Mouse (Mus musculus): ENCODE results near the gene Tbl3.

DNA sequence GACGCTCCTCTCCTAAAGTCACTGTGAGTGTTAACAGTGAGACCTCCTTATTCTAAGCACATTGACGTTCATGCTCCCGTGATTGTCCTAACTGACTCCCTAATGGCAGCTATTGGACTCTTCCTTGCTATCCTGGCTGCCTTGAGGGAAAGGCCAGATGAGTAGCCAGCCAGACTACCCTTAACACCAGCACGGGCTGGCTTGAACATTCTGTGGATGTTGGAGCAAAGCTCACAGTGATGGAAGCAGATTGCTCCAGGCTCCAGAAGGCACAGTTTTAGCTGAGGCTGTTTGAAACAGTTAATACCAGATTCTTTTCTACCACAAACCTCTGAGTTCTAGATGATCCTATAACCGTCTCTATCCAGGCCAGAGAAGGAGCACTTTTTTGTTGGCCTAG, 36.4 kb upstream of the Tbl3 start:
- TF ChIP-seq POLR2AphosphoS2 (IDR thresholded peaks at IDR 0.05; ENCODE audit: insufficient read length, low read depth) (no peak), POLR2A (IDR thresholded peaks at IDR 0.05; ENCODE audit: insufficient read length, low read depth) (no peak), TCF12 (IDR thresholded peaks at IDR 0.05; ENCODE audit: insufficient read depth, poor library complexity, severe bottlenecking) (no peak), SRF (IDR thresholded peaks at IDR 0.05; ENCODE audit: control insufficient read depth, insufficient read length, low read depth) (no peak), CEBPB (IDR thresholded peaks at IDR 0.05; ENCODE audit: insufficient read depth, poor library complexity, severe bottlenecking) (no peak)

Data from myocyte (in vitro differentiated cells).